Mouse (Mus musculus): ENCODE measurements around the gene Armc2.

Gene Armc2

DNA sequence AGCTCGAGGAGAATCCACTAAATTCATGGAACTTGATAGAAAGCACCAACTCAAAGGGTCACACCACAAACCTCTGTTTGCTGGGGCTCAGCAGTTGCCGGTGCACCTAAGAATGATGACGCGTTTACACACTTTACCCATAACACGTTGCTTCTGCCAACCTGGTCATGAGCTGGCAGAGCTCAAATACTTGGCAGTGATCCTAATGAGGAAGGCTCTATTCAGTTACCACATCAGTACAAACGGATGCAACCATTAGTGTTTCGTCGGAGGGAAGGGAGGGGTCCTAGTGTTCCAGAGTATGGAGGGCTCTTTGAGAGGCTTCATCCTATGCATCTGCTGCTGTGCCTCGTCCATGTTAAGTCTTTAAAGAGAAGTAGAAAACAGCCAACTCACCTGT is 3.3 kb upstream of the Armc2 start:
- DNase-seq (ENCODE audit: extremely low spot score, low read depth, low spot score), result no peak

DNA sequence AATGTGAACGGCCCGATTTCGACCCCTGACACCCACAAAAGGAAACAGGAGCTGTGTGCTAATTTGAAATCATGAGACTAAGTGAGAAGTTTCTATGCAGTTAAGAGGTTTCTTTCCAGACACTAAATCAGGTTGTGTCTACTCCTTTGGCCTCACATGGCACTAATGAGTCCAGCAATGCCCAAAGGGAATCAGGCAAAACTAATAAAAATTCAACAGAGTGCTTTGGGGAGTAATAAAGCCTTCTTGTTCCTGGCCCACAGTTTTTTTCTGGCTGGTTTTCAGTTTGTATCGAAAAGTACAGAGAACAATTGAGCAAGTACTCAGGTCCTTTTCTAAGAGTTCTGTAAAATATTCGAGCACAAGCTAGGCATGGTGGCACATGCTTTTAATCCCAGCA is 4.2 kb downstream of the Armc2 start:
- DNase-seq (ENCODE audit: extremely low spot score, low read depth, low spot score), result no peak

DNA sequence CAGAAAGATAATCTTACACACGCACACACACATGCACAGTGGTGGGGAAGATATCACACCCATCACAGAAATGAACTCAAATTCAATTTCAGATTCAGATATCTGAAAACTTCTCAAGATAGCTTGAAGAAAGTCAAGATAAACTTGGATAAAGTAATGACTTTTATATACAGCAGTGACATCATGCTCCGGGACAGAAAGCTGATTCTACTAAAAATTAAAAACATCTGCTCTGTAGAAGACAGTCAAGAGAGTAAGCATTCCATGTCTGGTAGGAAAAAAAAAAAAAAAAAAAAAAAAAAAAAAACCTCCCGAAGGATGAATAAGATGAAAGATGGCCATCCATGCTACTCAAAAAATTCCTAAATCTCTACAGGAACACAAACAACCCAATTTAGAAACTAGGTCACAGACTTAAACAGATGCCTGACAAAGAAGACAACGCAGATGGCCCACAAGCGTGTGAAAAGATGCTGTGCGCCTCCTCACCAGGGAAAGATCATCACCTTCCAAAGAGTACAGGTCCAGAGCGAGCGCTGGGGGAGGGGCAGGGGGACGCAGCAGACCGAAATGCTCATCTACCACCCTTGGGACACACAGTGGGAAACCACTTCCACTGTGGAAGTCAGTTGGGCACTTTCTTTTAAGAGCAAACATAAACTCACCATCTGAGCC is 7.3 kb downstream of the Armc2 start:
- no peak for DNase-seq (ENCODE audit: extremely low spot score, low read depth, low spot score)

DNA sequence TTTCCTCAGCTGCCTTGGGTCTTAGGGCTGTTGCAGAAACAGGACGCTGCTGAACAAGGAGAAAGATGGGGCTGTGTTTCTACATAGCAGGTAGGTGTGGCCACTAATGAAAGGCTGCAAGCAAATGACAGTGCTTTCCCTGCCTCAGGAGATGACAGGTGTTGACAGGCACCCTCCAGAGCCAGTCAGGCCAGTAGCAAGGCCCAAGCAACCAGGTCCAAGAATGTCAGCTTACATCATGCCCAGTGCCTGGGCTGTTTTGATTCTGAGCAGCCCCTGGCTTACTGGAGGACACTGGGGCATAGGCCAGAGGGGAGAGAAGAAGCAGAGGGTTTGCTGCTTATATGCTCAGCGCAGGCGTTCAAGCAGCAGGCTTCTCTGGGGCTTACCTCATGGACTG is 13.0 kb downstream of the Armc2 start:
- no peak for DNase-seq (ENCODE audit: extremely low spot score, low read depth, low spot score)

DNA sequence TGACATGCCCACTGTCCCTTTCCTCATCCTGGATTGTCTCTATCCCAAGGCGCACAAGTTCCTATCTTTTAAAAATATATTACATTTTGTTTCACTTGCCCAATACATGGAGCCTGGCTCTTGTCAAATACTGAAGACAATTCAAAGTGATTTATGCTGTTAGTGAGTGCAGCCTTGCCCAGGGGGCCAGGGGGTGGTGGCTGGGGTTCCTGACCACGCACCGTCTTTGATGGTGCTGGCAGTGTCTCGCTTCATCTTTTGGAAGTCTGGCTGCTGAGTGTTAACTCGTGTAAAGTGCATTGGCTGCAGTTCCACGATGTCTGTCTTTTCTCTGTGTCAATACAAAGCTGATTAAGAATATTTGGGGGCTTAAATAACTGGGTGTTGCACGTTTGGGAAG is 13.6 kb downstream of the Armc2 start:
- DNase-seq (ENCODE audit: extremely low spot score, low read depth, low spot score), result no peak

DNA sequence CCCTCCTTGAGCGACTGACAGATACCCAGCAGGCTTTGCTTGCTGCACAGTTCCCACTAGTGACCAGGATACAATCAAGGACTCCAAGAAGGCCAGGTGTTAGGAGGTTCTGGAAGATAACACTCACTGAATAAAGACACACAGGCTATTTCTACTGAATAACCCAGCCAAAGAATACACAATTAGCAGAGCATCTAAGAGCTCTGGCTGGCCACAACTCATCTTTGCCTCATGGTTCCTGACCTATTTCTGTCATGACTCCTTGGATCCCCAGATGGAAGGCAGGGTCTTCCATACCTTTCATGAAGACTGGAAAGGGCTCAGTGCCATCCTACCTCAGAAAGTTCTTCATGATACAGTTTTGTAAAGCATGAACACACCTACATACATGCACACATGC is 14.2 kb downstream of the Armc2 start:
- DNase-seq (ENCODE audit: extremely low spot score, low read depth, low spot score), result no peak

DNA sequence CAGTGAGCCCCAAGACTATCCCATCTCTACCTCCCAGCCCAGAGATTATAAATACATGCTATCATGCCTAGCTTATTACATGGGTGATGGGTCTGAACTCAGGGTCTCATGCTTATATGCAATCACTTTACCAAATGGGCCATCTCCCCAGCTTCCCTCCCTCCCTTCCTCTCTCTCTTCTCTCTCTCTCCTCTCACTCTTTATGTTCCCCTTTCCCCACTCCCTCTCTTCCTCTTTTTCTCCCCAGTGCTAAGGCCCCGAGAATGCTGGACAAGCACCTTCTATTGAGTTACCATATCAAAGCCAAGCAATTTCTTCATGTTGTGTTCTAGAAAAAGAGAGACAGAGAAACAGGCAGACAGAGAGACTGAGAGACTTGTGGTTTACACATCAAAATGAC is 14.7 kb downstream of the Armc2 start:
- DNase-seq (ENCODE audit: extremely low spot score, low read depth, low spot score), result no peak

DNA sequence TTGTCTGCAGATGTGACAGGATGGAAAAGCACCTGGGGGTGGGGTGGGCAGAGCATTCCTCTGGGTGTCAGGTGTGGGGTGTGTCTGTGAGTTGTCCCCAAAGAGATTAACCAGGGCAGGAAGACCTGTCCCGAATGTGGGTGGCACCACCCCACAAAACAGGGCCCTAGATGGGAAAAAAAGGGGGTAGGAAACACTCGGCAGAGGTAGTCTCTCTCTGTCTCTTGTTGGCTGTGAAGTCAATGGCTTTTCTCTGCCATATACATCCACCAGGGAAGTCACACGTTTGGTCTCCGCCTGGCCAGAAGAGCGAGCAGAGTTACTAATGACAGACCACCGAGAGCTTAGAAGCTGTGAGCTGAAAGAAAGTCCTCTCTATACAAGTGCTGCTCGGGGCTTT is 15.8 kb downstream of the Armc2 start:
- no peak for DNase-seq (ENCODE audit: extremely low spot score, low read depth, low spot score)

DNA sequence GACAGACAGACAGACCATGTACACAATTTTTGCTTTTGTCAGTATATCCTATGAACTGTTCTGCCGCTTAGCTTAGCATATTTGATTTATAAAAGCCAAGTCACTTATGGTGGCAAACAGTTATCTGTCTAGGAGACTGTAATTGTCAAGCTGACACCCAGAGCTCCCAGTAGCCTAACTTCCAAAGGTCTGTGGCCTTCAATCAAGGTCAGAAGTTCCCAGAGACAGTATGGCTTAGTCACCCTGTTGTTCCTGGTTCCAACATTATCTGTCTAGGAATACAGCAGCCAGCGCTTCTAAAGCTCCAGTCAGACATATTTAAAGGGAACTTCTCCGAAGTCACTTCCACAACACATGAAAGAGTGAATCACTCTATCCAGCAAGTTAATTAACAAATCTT is 17.0 kb downstream of the Armc2 start:
- no peak for DNase-seq (ENCODE audit: extremely low spot score, low read depth, low spot score)

DNA sequence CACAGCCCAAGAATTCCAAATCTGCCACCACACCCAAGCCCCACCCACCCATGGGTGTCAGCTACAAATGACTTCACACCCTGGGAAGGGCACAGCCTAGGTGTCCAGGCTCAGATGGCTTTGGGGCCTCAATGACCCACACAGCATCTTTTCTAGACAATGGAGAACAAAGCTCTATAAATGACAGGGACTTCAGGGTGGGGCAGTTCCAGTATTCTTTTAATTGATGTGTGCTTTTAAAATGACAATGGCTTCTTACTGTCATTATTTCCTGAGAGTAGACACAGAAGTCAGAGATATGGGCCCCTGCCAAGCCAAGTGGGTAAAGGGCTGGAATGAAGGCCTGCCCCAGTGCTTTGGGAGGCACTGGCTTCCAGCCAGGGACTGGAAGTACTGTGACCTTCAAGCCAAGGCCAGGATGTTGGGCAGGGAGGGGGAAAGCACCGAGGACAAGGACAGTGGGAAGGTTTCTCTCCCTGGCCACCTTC is 20.5 kb downstream of the Armc2 start:
- no peak for DNase-seq (ENCODE audit: extremely low spot score, low read depth, low spot score)

DNA sequence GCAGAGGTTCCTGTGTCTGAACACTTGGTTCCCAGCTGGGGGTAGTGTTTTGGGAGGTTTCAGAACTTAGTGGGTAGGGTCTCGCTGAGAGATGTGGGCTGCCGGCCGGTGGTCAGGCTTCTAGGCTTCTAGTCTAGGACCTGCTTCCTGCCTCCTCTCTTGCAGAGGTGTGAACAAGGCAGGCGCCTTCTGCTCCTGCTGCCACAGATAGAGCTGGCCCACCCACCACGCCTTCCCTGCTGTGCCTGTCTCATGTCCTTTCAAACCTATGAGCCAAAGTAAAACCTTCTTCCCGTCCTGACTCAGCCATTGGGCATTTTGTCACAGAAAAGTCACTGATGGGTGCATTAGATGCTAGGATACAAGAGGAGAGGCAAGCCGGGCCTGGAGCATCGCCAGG is 22.1 kb downstream of the Armc2 start:
- DNase-seq (ENCODE audit: extremely low spot score, low read depth, low spot score), result no peak

DNA sequence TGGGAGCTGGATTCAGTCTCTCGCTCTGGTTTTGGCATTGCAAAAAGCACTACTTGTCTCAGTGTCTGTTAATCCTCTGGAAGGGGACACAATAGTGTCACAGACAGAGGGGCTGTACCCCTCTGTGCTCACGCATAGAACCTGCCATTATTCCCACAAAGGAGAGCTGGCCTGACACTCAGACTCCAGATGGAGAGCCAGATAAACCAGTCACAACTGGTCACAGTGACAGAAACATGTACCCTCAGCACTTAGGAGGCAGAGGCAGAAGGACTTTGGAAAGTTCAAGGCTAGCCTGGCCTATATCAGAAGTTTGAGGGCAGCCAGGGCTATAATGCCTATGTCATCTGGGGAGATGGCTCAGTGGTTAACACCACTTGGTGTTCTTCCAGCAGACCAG is 23.2 kb downstream of the Armc2 start:
- no peak for DNase-seq (ENCODE audit: extremely low spot score, low read depth, low spot score)

DNA sequence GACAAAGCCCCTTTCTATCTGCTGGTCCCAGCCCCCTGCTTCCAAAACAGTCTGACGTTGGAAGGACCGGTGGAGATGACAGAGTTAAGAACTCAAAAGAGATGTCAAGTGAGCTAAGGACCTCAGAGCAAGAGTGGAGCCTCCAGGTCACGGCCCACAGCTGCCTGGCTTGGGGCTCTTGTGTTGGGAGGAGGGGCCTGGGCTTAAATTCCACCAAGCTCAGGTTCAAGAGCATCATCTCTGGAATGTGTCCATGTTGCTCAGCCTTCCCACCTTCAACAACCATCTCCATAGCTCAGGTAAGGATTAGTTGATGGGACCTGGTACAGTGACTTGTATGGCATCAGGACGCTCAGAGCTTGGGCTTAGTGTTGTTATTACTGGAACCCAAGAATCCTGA is 23.7 kb downstream of the Armc2 start:
- DNase-seq (ENCODE audit: extremely low spot score, low read depth, low spot score), result no peak

DNA sequence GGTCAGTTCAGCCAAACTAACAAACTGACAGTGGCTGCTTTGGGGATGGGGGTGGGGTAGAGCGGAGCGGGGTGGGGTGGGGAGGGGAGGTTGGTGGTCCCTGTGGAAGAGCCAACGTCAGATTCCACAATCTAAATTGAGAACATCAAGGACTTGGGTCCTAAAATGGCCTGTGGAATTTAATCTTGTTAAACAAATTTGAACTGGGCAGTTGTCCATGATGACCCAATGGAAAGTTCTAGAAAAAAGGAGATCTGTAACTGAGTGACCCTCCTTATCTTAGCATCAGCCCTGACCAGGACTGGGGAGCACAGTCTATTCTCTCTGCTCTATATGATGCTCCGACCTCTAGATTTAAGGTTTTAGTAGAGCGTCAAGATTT is 26.2 kb downstream of the Armc2 start:
- no peak for DNase-seq (ENCODE audit: extremely low spot score, low read depth, low spot score)

DNA sequence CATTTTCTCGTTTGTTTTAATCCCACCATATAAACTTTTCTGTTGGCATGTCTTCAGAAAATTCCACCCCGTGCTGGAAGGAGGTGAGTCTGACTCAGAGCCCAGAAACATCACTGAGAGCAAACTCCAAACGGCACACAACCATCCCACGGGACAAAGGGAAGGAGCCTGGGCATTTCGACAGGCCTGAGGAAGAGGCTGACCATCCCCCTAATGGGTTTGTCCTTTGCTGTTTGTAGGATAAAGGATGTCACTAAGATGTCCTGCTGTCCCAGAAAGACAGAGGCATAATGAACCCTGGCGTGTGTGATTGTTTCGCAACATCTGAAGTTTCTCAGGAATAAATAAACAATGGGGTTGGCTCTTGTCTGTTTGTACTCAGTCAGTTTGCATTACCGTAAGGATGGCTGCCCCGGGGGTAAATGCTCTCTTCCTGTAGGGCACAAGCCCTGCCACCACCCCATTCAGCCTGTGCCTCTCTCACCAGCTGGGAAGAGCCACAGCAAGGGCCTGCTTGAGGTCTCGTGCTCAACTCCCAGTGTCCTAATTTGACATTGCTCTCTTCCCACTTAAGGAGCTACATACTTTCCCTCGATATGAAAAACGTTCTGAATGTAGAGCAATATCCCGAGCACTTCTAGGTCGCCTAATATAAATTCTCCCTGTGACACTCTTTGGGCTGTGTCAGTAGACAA is 26.7 kb downstream of the Armc2 start:
- DNase-seq (ENCODE audit: extremely low spot score, low read depth, low spot score), result no peak

DNA sequence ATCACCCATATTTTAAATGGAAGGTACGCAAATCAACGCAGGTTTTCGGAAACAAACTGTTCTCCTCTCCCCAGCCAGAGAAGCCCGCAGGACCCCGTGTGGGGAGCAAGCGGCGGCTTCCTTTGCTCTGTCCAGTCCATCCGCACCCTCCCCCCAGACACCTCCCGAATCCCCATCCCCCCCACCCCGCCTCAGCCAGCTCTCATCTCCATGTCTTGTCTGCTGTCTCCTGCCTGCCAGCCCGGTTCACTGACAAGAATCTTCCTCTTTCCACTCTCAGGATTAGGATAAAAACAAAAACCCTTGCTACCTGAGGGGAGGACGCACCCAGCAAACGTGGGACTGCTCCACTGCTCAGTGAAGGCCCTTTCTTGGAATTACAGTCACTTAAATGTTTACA is 27.3 kb downstream of the Armc2 start:
- no peak for DNase-seq (ENCODE audit: extremely low spot score, low read depth, low spot score)

DNA sequence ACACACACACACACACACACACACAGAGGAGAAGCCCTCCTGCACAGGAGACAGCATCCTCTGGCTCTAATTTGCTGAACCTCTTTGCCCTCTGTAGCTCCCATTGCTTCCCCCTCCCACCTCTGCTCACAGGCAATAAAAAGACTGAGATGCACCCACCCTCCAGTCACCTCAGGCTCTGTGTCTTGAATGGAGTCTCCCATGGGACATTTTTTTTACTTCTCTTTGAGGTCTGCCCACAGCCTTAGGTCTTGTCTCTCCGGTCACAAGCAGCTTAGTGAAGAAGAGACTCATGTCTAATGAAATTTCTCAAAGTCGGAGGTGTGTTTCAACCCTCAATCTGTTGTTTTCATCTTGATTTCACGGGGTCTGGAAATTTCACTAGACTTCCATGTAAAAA is 29.3 kb downstream of the Armc2 start:
- DNase-seq (ENCODE audit: extremely low spot score, low read depth, low spot score), result no peak

DNA sequence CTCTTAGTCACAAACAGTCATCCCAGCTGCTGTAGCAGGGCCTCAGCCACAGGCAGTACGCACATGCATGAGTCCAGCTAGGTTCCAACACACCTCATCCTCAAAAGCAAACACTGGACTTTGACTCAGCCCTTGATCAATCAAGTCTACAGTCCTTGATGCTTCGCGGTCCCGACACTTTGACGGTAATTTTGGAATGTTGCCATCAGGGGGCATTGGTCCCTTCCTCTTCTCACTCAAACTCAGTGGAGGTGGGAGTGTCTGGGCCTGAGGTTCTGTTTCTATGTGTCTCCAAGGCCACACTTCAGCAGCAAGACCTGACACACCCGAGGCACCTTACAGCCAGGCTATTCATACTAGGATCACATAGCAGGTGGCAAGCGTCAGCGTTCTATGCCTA is 32.1 kb downstream of the Armc2 start:
- no peak for DNase-seq (ENCODE audit: extremely low spot score, low read depth, low spot score)

DNA sequence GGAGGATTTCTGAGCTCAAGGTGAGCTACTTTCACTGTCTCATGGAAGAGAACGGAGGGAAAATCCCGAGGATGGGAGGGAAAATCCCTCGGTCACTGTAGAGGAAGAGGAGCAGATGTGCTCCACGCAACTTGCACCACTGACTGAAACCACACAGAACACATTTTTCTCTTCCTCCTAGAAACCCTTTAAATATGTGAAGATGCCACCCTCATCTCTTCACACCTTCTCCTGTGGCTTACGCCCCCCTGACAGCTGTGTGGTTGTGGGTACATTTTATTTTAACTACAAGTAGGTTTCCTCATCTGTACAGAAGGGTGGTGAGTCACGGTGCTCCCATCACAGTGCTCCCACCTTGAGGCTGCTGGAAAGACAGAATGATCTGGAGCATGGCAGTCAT is 34.0 kb downstream of the Armc2 start:
- no peak for DNase-seq (ENCODE audit: extremely low spot score, low read depth, low spot score)

DNA sequence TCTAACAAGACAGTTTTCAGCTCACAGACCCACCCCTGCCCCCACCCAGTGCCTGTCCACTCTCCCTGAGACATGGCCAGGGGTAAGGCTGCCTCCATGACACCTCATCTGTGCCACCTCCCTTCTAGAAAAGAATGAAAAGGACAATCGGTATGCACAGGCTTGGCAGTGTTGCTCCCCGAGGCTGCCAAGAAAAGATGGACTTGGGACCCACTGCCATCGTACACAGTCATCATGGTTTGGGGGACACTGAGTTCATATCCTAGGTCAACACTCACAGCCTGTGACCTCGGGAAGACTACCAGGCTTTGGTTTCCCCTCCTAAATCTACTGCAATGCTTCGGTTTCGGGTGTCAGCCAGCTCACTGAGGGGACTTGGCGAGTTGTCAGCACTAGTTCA is 35.4 kb downstream of the Armc2 start:
- no peak for DNase-seq (ENCODE audit: extremely low spot score, low read depth, low spot score)

DNA sequence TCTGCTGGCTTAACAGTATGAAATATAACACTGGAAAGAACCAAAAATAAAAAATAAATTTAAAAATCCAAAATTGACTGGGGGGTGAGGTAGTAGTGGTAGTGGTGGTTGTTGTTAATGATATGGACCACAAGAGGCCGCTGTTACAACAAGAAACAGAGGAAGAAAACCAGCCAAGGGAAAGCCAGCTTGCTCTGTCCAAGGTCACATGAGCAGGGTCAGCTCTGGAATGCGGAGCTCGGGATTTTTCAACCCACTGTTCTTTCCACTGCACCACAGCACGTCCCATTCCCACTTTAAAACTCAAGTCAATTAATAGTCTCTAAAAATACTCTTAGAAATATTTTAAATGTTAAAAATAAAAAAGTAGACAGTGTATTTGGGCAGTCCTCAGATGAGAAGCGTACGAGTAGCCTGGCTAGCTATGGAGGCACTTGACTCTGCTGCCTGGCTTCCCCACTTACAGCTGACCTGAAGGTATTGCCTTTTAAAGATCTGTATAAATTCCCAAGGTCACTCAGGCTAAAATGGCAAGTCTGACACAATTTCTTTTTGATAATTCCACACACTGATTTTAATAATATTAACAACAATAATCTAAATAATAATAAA is 37.4 kb downstream of the Armc2 start:
- peak; percentile 57 for DNase-seq (ENCODE audit: extremely low spot score, low read depth, low spot score)

DNA sequence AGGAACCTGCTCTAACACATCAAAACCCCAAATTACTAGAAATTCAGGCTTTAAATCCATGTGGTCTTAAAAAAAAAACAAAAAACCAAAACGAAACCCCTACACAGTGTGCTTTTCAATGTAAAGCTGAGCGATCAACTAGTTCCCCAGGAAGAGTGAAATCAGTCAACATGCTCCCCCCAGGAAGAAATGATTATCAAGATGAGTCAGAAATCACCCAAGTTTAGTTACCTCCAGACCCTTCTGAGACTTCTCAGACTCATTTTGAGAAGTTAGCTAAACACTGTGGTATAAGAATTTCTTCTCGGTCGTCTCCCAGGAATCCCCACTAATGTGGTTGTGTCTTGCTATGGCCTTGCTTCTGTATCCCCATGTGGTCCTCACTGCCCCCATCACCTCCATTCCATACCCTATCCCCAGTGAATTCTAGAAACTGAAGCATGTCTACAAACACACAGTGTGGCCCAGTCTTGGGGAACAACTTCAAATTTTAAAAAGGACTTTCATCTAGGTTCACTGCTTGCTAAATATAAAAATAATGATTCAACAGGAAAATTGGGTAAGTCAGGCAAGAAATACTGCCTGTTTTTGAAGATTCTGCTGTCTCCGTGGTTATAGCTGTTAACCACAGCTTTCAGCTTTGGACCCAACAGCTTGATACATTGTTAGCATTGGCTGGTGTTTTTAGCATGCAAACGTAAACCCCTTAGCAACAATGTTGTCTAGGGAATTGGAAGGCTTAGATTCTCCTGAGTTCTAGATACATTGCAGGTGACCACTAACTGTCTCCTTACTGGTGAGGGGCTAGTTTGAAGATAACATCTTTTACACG is 39.6 kb downstream of the Armc2 start:
- DNase-seq (ENCODE audit: extremely low spot score, low read depth, low spot score), result no peak

All from hindlimb bud, embryonic 11.5 days (tissue).